Mouse (Mus musculus): ENCODE measurements at regions not wholly inside any gene's neighbourhood (a gene's known extent, or its start where the extent isn't known, plus 50 kb on each side); places are given as distances from the start of the nearest gene placed in this dataset.

DNA sequence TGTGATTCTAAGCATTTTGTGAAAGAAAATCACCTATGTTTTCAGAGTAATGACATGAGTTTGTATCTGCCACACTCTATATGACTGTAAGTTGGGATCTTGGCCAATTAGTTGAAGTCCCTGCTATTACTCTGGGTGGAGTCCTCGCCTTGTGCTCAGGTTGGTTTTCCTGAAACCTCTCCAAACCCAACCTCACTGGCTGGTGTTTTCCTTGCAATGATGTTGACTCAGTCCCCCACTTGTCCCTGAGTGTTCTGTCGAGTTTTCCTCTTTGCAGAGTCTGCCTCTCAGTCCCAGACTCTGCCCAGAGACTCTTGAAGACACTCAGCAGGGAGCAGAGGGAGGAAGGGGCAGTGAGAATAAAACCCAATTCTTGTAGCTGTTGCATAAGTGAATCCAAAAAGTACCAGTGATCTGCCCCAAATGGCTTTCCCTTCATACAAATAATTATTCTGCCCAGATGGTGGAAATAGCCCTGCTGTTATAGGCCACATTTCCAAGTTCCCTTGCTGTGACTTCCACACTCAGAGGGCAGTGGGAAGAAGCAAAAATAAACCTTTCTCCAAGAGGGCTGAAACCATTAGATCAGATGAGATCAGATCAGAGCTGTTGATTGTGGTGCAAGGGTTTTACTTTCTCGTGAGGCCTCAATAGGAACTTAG is 694.3 kb downstream of the Hs3st4 start:
- DNase-seq = peak; percentile 83

DNA sequence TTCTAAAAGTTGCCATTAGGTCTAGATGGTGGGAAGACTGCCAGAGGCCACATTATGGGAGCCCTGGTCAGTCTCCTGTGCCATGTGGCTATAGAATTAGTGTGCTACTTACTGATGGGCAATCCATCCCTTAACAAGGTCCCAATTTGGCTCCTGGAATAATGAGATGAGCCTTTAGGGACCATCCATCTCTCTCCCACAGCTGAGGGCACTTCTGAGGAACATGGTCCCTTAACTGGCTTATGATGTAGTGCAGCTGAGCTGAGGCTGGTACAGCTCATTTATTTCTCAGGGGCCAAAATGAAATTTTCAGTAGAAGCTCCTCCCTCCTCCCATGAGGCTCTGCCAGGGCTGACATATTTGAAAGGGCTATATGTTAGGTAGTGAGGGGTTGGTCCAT is 697.9 kb downstream of the Hs3st4 start:
- no peak for DNase-seq

DNA sequence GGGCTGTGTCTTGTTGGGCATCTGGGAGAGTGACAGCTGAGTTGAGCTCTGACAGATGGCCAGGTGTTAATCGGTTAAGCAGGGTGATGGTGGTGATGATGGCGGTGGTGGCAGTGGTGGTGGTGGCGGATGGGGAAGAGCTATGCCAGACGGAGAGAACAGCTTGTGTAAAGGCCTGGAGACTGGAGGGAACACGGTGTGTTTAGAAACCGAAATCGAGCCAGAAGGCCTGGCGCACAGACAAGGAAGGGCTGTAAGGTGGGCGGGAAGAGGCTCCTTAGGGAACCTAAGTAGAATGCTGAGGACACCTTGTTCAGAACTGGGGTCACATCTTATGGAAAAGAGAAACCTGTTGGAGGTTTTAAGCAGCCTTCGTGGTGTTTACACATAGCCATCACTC is 698.5 kb downstream of the Hs3st4 start:
- no peak for DNase-seq

DNA sequence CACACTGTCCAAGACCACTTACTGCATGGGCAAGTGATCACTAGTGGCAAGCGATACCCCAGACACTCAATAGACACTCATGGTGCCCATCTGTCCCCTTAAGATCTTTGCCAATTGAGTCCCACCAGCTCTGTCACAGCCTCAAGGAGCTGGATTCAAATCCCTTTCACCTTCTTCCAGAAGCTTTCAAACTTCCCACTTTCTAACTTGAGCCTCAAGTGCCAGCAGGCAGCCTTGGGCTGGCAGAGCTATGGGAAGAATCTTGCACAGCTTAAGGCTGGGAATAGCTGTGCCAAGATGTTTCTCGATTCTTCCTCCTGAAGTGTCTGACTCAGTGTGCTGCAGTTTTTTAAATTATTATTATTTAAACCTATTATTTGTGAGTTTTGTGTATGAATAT is 699.2 kb downstream of the Hs3st4 start:
- DNase-seq = no peak

DNA sequence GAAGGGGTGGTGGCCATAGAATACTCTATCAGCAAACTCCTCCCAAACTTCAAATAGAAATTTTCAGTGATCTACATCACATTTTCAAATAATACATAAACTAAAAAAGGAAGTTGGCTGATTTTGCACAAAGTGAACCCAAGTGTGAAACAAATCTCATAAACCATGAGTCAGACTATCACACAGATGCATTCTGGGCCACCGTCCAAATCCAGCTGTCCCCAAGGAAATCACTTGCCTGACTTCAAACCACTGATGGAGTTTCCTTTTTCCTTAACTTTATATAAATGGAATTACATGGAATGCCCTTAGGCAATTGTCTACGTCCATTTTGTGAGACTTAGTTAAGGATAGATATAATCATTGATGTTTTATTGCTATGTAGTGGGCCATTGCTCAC is 702.8 kb downstream of the Hs3st4 start:
- DNase-seq = peak; percentile 6

DNA sequence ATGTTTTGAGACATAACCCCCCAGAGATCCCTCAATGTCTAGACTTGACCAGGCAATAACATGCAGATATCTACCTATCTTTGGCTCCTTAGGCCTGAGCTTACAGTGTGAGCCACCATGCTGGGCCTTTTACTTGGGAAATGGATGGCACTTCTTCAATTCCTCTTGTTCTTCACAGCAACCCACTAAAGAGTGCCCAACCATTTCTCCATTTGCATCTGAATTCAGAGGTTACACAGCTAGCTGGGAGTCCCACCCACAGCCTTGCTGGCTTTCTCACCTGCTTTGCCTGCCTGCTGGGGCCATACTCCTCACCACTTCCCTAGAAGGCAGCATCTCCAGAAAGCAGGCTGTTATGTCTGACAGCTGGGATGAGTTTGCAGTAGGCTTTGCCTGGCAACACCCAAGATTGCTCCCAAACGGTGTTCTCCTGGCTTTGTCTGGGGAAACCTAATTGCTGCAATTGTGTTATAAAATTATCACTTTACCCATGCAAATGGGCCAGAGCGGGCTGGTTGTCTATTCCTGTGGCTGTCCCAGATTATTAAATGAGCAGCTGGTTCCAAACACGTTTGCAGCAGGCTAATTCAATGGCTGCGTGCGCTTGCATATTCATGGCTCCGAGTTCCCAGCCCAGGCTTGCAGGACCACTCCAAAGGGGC is 721.6 kb downstream of the Hs3st4 start:
- no peak for DNase-seq

DNA sequence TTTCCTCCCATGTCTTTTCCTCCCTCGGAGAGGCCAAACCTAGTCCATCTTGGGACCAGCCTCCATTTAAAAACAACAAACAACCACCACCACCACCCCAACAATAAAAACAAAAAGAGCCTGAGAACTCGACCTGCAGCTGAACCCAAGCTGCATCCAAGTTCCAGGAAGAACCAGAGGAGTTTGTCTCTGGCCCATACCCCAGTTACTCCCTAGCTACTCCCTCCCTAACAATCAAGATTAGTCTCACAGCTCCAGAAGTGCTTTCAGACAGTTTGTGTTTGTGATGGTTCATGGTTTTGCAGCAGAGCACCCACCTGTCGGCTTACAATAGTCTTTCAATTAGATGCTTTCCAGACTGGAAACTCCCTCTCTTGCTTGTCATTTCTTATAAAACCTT is 724.5 kb downstream of the Hs3st4 start:
- no peak for DNase-seq

DNA sequence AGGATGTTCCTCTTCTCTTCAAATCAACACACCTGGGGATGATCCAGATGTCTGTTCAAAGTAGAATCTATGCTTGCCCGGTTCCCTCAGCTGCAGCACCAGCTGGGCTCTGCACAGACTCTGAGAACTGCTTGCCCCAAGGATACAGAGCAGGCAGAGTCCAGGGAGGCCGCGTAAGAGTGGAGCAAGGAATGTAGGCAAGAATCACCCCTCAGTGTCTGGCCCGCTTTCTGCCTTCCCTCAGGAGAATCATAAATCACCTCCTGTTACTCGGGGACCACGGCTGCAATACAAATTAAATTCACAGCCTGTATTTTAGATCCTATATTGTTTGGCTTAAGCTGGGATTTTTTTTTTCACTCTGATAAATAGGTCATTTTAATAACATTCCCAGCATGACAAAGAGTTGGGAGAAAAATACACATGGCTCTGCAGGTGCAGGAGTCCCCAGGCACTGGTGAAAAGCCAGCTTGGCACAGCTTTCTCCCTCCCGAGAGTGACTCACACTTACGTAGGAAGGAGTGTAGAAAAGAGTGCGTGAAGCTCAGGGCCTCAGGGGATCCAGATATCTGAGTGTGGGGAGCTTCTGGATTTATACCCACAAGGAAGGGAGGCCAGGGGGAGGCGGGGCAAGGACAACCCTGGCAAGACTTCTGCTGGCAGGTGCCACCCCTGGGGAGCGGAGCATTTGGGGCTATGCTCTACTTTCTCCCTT is 726.3 kb downstream of the Hs3st4 start:
- DNase-seq = peak; percentile 3

DNA sequence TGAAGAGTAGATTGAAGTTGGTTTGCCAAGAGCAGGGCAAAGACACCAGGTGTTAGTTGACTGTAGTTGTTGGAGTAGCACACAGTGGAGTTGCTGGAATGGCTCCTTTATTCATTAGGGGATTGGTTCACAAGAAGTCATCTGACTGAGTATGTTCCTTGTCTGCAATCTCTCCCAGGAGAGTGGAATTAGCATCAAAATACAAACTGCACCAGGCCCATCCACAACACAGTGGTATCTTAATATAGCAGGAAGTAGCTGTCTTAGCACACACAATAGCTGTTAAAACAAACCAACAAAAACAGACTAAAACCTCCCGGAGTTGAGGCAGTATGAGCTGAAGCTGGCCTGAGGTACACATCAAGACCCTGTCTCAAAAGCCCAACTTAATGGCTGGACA is 723.5 kb upstream of the Kdm8 start:
- DNase-seq = no peak

DNA sequence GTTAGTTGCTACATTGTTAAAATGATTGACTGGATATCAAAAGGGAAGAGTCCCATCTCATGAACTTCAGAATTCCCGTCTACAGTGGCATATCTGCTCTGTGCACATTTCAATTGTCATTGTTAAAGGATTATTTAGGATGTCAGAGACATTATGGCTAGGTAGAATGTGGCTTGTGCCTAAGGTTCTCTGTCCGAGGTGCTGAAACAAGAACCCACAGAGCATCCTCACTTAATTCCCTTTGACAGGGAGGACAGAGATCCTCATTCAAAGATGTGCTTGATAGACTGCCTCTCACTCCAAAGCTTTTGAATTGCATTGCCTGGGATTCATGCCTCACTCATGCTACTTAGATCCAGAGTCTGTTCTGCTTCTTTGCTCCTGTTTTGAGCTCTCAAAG is 702.4 kb upstream of the Kdm8 start:
- no peak for DNase-seq

DNA sequence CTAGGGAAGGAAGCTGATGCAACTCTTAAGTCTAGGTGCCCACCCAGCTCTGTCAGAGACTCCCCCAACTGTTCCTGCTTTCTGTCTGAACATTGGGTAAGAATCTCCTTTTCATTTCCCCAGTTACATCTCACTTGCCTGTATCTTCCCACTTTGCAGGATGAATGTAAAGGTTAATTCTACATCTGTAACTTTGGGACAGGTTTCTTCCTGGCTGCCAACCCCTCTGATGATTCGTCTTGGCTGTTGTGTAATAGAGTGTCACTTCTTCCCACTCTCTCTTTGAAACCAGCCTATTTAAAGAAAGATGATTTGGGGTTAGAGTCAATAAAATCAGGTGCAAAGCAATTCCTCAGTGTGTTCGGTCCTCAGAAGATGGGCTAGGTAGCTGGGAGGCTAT is 698.2 kb upstream of the Kdm8 start:
- DNase-seq = no peak

DNA sequence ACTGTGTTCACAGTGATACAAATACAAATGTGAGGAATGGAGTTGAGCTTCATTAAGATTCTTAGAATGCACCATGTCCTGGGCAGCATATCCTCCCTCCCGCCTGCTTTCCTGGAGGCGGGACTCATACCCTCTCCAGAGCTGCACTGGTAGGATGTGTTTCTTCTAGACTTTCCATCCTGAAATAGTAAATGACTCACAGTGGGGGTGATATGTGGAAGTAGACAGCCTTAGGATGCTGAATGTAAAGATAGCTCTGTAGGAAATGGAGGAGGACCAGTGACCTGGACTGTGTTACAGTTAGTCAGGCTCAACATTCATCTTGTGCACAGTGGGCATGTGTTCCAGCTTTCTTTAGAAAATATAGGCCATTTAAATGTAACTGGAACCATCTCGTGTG is 696.1 kb upstream of the Kdm8 start:
- no peak for DNase-seq

DNA sequence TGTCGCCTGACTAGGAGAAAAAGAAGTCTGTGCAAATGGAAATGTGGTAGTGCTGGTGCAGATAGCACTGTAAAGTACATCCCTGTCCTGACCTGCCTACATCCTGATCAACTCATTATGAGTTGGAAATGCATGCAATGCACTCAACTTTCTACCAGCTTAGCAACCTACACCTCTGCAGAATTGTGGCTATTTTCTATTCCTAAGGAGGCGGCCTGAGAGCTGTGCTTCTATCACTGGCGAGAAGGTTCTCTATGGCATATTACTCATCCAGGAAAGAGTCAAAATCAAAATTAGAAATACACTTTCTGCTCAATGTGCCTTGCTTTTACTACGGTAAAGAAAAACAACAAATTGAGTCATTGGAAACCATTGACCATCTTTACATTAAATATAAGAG is 685.4 kb upstream of the Kdm8 start:
- DNase-seq = no peak

DNA sequence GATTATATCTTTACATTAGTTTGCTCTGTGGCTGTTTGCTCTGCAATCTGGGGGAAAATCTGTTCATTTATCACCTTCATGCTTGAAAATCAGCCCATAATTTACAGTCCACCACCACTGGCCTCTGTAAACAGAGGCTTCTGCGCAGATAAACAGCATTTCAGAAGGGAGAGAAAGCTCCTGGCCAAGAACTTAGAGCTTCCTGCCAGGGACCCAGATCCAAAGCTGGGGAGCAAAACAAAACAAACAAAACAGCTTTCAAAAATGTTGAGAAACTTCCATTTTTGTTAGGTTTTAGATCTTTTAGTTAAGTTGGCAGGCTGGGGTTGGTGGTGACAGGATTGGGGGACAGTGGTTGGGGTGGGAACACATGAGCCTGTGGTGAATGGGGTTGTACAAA is 666.7 kb upstream of the Kdm8 start:
- DNase-seq = no peak

DNA sequence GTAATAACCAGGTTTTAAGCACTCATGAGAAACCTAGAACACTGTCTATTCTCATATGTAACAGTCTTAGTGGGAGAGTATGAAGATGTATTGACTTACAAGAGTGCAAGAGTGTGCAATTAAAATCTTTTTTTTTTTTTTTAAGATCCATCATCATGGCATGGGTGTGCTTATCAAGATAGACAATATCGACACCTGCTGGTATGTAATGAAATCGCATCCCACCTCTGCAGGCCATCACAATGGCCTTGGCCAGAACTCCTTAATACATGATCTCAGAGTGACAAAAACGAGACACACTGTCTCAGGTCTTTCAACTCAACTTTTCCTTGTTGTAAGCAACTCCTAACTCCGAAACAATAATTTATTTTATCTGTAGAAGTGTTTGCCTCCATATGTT is 661.7 kb upstream of the Kdm8 start:
- DNase-seq = peak; percentile 50

DNA sequence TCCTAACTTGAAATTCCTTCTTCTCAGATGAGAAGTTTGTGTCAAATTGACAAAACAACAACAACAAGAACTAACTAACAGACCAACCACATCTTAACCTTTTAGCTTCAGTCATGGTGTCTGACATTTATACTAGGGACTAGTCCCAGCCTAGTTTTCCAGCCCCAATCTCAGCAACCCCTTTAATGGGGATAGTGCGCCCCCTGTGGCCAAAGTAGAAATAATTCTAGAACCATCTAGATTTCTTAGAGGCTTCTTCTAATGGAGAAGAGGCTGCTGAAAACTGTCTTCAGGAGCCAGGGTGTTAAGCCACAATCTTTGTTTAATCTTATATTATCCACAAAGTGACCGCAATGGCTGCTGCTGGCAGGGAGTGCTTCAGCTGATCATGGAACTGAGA is 659.5 kb upstream of the Kdm8 start:
- no peak for DNase-seq

DNA sequence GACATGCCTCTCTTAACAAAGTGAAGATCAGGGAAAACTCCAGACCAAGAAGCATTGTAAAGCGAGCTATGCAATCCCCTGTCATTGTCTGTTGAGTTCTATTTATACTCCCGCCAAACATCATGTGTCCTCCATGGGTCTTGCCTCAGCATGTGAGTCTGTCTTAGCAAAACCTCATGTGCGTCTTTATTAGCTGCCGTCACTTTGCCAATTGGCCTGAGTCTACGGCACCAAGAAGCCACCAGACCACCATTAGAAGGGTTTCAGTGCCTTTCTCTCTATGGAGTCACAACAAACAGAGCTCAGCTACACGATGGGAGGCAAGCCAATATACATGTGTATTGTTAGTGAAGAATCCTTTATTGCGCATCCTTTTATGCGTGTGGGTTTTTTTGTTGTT is 658.6 kb upstream of the Kdm8 start:
- no peak for DNase-seq

DNA sequence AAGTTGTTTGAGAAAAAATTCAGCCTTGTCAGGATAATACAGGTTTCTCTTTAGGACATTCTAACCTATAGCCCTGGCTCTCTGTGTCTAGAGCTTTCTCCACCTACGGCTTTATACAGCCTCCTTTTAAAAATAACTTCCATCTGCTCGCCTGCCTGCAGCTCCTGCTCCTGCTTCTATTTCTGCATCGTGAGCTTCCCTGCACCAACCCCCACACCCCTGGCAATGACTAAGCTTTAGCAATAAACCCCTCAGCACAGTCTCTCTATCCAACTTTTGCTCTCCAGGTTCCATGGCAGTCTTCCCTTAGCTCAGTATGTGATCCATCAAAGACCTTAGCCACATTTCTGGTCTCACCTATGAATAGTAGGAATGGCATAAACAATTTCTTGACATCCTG is 655.7 kb upstream of the Kdm8 start:
- no peak for DNase-seq

DNA sequence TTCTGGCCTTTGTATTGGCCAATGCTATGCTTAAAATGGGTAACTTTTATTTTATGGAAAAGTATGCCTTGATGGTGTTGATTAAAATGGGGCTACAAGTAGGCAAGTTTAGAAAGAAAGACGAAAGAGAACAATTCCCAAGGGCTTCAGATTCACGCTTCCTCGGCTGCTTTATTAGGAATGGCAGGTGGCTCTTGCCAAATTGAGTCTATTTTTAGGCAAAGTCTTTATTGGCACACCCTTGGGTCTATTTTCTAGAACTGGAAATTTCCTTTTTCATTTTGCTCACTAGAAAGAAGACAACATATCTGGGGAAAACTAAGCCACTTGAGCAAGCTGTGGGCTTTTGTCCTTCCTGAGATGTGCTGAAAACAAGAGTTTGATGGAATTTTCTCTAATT is 641.4 kb upstream of the Kdm8 start:
- no peak for DNase-seq

DNA sequence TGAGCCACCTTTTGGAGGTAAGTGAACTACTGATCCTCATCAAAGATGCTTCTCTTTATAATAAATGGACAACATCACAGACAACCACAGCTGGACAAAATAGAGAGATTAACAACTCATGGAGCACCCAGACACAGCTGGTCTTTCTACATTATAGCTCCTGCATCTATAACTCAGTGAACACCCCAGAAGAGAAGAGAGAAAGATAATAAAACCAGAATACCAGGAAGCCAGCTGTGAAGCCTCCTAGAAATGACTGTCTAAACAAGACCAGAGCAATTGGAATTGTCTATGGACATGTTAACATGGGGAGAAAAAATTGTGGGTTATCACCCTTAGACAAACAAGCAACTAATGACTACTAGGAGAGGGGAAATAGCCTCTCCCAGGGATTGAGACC is 609.8 kb upstream of the Kdm8 start:
- no peak for DNase-seq

DNA sequence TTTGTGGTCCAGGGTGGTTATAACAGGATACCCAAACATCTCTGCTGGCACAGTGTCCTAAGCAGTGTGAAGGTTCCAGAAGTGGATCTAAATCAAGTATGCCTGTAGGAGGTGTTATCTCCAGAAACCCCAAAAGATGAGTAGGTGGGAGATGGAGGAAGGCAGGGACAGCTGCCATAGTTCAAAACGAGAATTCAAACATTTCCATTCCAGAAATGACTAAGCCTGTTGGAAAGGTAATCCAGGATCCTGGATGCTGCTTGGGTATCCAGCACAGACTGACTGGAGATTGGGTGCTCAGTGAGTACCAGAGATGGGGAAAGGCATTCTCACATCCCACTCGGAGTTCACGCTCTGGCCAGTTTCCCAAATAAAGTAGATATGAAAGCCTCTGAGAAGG is 607.9 kb upstream of the Kdm8 start:
- no peak for DNase-seq

DNA sequence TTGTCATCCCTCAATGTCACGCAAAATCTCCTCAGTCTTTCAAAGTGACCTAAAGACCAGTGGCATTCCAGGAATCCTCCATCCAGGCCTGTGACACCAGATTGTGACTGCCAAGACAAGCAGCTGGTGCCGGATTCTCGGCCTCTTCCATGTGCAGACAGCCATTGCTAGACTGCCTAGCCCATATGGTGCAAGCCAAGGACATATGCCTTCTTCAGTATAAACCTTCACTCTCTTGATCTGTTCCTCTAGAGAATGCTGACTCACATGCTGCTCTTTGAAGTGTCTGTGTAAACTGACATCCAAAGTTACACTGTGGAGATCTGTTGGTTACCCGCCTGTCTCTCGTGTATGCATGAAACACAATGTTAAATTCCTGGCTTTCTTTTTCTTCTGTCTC is 589.4 kb upstream of the Kdm8 start:
- DNase-seq = no peak

DNA sequence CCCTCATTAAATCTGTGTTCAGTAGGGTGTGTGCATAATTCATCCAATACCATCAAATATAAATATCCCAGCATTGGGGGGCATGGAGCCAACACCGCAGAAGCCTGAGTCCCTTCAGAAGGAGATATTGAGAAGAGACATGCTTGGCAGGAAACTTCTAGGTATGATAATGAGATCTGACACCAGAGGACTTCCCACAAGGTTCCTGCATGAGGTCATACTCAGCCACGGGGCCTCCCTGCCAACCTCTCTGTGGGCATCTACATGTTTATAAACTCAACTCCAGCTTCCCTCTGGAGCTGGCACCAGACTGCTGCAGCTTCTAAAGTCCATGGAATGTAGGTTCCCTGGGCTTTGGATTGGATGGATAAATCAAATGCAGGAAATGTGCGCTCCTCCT is 587.4 kb upstream of the Kdm8 start:
- DNase-seq = no peak

DNA sequence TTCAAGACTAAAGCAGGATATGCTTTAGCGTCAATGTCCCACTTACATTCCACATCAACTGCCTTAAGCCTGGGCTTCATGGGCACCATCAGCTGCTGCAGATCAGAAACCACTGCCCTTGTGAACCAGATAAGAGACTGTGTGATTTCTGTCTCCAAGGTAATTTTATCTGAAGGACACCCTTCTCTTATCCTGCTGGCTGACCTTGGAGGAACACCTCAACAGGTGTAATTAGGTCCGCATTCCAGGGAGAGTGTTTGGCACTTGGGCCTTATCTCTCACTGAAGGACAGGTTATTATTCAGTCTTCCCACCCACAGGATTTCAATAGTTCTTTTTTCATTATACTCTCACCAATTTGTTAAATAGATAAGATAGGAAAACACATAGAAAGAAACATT is 583.1 kb upstream of the Kdm8 start:
- no peak for DNase-seq

All from lung, postnatal 36 days (tissue).